Mouse (Mus musculus) skeletal muscle tissue, adult 2 months (tissue): ENCODE results near the gene Golim4.
"Not testable (repeated sequence)": the region's sequence is repeated elsewhere in the genome, so short reads cannot be mapped to it uniquely, and the experiment has no call there.

Experiments
- DNase-seq: peaks from one replicate; pipeline ENCODE4 v3.0.0-alpha.2; 2012; ENCODE audit warnings: low read depth, low spot score

The Golim4 gene

GRCm38 (mm10) chr3:75956551-75957302, at the start of gene Golim4:
Gene Golim4 (minus strand): TSS chr3:75956949.
- DNase-seq: peak; percentile 92

DNA sequence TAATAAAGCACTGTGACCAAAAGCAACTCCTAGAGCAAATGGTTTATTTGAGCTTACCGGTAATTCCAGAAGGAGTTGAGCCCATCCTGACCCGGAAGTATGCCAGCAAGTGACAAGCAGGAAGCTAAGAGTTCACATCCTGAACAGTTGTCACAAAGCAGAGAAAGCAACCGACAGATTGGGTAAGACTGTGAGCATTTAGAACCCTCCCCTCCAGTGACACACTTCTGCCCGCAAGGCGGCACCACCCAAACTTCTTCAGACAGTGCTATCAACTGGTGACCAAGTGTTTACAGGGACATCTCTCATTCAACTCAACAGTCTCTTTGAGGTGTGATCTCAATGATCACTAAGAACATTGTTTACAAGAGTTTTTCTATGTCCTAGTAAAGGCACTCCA, 48.9 kb upstream of the Golim4 start:
- no peak for DNase-seq

DNA sequence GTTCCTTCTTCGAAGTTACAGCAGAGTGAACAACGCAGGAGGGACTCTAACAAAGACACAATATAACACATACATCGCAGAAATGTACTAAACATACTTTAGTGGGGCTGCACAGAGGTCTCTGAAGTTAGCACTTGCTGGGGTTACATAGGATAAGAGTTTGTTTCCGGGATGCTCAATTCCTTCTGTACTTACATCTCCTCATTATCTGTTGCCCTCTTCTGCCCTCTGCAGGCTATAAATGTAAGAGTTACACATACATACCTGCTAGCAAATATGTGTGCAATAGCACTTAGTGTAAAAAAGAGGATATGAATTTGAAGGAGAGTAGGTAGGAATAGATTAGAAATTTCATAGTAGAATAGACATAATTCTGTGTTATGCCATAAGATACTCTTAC, 44.4 kb upstream of the Golim4 start:
- DNase-seq: peak; percentile 23

DNA sequence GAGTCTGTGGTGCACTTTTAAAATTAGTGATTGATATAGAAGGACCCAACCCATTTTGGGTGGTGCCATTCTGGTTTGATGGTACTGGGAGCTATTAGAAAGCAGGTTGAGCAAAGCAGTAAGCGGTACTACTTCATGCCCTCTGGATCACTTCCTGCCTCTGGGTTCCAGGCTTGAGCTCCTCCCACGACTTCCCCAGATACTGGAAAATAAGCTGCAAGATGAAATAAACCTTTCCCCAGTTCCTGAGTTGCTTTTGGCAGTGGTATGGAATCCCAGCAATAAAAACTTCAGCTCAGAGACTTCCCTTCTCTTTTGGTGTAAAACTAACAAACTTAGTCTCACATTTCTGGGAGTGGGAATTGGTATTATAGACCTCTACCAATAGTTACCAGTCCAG, 43.7 kb upstream of the Golim4 start:
- DNase-seq: no peak

DNA sequence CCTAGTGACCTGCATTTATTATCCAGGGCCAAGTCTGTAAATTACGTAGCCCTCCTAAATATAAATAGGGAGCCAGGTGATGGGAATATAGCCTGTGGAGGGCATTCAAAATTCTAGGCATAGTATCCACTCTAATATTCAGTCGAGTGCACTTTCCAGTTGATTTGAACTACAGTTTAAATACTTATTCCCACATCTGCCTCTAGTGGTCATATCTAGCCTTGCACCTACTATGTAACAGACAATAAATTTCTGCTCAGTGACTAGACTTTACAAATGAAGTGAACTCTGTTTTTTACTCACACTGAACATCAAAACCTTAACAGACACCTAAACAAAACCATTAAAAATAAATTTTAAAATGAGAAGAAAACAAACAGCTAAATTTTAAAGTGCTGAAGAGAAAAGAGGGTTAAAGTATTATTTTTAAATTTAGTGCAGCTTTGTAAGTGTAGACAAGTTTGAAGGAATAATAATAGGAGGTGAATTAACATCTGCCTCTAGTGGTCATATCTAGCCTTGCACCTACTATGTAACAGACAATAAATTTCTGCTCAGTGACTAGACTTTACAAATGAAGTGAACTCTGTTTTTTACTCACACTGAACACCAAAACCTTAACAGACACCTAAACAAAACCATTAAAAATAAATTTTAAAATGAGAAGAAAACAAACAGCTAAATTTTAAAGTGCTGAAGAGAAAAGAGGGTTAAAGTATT, 24.4 kb upstream of the Golim4 start:
- DNase-seq: not testable (repeated sequence)

DNA sequence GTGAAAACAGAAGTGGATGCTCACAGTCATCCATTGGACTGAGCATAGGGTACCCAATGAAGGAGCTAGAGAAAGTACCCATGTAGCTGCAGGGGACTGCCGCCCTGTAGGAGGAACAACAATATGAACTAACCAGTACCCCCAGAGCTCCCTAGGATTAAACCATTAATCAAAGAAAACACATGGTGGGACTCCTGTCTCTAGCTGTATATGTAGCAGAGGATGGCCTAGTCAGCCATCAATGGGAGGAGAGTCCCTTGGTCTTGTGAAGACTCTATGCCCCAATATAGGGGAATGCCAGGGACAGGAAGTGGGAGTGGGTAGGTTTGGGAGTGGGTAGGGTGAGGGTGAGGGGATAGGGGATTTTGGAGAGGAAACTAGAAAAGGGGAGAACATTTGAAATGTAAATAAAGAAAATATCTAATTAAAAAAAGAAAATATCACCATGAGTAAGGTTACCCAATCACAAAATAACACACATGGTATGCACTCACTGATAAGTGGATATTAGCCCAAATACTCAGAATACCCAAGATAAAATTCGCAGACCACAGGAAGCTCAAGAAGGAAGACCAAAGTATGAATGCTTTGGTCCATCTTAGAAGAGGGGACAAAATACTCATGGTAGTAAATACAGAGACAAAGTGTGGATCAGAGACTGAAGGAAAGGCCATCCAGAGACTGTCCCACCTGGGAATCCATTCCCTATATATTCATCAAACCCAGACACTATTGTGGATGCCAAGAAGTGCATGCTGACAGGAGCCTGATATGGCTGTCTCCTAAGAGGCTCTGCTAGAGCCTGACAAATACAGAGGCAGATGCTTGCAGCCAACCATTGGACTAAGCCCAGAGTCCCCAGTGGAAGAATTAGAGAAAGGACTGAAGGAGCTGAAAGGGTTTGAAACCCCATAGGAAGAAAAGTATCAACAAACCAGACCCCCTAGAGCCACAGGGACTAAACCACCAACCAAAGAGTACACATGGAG, 6.3 kb upstream of the Golim4 start:
- not testable (repeated sequence) for DNase-seq

- peak; percentile 19 for DNase-seq
These were observed 873 bp downstream of the Golim4 start for GRCm38 (mm10) chr3:75955661-75956491.

DNA sequence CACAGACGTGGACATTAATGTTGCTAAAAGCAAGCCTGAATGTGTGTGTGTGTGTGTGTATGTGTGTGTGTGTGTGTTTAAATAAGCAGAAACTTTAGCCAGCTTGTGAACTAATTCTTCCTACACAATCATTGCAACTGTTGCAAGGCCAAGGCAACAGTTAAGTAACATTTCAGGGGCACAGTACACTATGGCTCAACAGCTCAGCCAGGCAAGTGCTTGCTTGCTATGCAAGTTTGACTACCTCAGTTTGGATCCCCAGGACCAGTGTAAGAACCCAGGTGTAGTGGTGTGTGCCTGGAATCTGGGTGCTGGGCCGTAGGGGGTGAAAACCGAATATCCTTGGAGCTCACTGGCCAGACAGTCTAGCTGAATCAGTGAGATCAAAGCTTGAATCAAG, 2.6 kb downstream of the Golim4 start:
- DNase-seq: no peak

GRCm38 (mm10) chr3:75952328-75953060, 4.3 kb downstream of the Golim4 start:
- no peak for DNase-seq

- DNase-seq: no peak
These were observed 5.9 kb downstream of the Golim4 start for GRCm38 (mm10) chr3:75950897-75951296.

DNA sequence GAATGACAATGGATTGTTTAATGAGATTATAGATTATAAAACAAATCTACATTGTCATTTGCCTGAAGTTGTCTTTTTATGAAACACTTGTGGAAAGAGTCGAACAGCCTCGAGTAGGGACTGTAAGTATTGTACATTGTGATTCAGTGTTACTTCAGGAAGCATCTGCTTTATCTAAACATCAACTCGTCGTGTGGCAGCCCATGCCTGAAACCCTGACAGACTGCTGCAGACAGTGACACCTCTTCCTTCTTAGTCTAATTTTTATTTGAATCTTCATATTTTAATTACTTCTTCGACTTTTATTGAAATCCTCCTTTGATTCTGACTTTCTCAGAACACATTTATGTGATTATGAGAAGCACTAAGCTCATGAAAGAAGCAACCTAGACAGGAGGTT, 7.4 kb downstream of the Golim4 start:
- DNase-seq: no peak

DNA sequence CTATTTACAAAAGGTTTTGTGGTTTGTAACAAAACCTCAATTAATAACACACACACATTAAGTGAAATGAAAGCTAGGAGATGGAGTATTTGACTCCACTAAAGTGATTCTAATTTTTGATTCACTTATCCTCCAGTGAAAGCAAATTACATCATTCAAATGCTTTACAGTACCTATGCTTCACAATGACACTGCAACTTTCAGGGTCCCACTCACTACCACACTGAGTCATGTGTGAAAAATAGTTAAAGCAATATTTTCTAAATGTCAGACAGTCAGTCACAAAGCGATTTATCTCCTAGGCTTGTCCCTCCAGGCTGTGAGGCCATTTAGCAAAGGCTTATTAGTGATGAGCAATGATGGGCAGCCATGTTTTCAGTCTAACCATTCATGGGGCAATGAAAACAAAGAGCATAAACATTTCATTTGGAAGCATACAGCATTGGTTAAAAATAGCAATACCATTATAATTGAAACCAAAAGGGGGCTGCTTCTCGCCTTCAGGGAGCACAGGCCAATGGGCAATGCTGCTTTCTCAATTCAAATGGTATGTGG, 8.1 kb downstream of the Golim4 start:
- no peak for DNase-seq

DNA sequence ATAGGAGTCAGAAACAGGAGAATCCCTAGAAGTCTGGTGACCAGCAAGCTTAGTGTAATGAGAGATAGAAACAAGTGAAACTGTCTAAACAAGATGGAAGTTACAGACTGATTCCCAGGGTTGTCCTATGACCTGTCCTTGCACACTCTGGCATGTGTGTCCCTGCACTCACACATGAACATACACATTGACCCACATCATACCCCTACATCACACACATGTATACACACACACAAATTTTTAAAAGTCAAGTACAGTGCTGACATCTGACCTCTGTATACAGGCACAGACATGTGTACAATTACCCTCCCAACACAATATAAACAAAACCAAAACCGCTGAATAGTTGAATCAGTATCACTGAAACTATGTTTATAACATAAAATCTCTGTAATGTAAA, 8.7 kb downstream of the Golim4 start:
- no peak for DNase-seq

DNA sequence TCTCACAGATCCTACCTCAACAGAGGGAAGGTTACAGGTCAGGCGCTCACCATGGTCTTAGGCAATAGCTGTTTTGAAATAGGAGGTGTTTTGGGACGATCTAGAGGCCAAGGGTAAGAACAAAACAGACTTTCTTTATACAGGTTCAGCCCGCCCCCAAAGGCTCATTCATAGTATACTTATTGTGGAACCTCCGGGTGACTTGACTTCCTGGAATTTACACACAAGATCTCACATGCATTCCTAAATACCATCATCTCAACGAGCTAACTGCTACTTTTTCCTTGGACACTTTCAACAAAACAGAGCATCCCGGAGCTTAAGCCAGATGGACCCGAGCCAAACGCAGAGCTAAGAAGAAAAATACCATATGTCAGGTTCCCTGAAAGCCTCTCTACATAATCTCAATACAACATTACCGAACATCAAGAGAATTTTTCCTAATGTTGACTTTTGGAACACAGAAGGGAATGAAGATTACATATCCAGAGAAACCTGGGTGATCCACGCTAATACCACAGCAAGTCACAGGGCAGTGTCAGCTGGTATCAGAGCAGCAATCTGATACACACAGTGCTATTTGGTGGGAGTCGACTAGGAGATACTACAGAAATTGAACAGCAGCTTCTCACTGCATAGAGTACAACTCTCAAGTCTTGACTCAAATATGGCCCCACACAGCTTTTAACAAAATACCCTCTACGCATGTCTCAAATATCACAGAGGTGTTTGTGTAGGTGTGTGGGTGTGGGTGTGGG, 14.3 kb downstream of the Golim4 start:
- no peak for DNase-seq

DNA sequence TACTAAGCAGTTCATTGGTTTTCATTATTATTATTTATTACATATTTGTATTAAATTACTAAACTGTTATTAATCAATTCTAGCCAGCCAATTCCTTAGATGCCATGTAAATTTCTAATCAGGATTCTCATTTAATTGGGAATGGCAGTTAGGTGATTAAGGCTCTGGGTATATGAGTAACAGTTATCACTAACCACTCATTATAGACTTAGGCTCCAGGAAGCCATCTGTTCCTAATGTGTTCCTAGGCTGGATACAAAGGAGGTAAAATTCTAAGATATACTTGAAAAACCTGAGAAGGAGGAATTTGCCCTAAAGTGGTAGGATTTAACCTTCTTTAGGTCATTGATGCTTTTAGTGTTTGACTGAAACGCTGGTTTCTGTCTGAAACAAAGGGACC, 14.9 kb downstream of the Golim4 start:
- DNase-seq: no peak

- DNase-seq: no peak
These were observed 20.6 kb downstream of the Golim4 start for GRCm38 (mm10) chr3:75936152-75936551.

DNA sequence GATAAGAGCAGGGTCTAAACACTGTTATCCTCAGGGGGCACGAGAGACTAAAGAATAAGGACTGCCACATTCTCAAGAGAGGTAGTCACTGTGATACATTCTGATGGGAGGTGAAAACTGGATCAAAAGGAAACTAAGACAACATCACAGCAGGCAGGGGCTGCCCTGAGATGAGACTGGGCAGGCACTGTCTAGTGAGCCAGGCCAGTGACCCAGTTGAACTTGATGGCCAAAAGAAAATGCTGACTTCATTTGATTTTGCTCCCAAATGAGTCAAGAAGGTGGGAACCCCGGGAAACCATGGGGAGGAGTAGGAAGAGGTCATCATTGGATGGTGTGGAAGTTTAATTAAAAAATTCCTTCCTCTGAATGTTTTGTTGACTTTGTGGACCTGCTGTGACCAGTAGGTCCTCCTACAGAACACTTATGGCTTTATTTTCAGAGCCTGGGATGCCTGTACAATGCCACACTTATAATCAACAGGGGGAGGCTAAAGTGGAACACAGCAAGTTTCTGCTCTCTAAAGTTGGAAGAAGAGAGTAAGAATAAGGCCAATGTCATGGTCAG, 26.0 kb downstream of the Golim4 start:
- no peak for DNase-seq

DNA sequence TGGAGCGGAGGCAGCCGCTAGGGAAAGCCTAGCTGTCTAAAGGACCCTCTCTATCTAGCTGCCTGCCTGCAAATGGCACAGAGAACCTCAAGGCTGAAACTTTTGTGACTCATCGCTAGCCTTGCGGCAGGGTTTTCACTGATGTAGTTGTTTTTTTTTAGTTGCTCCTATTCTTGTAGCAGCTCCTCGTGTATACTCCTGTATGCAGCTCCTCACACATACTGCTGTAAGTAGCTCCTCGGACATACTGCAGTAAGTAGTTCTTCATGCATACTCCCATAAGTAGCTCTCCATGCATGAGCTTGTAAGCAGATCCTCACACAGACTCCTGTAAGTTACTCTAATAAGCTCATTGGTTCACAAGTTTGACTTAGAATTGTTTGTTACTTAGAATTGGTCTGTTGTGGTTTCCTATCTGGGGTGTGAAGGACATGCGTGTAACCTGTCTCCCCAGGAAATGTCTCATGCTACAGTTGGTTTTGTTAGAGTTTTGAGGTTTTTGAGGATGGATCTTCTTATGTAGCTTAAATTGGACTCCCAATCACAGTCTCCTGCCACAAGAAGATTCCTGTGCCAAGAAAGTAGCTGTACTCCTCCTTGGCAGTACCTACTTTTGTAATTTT, 26.7 kb downstream of the Golim4 start:
- no peak for DNase-seq

DNA sequence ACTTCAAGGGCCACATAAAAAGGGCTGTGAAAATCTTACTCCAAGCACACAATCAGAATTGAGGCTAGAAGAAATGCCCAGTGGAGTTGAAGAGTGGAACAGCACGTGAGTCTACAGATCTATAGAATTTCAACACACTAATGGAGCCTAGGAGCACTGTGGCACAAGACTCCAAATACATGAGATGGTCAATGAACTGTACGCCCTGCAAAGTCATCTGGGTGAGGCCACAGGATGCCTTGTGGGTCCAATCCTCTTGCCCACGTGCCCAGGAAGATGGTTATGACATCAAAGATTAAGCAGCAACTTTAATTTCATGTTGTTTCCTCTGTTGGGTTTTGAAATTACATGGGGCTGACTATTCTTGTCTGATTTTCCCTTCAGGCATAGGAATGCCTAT, 30.4 kb downstream of the Golim4 start:
- no peak for DNase-seq
